Mouse (Mus musculus): ENCODE data around the gene Naga. TPM values are rescaled to one million over a fixed set of nuclear protein-coding genes. Genes with fewer than 3 reads are reported as not detected.

Gene Naga
- polyA plus RNA-seq, 2 experiments, result 59.3 to 101 TPM

DNA sequence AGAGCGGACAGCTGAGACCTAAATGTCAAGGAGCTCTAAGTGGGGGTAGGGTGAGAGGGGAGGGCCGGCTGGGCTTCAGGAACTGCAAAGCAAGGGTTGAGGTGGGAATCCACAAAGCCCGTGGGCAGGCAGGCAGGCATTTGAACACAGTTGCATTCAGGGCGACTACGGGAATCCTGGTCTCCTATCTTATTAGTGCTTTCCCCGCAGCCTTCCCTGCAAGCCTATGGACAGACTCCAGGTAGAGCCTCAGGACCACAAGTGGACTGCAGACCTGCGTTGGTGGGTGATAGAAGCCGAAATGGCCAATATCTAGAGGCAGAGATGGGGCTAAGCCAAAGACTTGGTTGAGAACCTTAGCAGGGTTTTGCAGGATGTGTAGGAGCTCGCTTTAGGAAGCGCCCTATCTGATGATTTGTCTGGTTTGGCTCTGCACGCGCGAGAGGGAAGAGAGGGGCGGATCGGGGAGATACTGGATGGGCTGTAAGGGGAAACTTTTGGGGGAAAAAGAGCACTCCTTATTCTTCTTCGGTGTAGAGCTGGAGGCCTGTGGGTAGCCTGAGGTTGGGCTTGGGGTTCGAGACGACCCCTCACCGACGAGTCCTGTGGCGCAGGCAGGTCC is 1.8 kb upstream of the Naga start:
- Histone ChIP-seq H3K27ac (replicated peaks; ENCODE audit: low read depth, low read length) (peak overlapping the region; percentile 79), H3K36me3 (ENCODE audit: control insufficient read depth, insufficient read depth, low read length) (peaks cover 14% of the 10 kb centered on the region), H3K9me3 (ENCODE audit: control insufficient read depth, low read length) (no peaks in the 10 kb centered on the region), H3K4me1 (ENCODE audit: control insufficient read depth, insufficient read depth, low read length) (peaks cover 19% of the 10 kb centered on the region), H3K27me3 (ENCODE audit: control insufficient read depth, insufficient read depth, low read length) (no peaks in the 10 kb centered on the region), H3K4me3 (replicated peaks; ENCODE audit: low read length) (peak overlapping the region; percentile 54), H3K9ac (ENCODE audit: low read depth, low read length, severe bottlenecking) (peak overlapping the region; percentile 85), H3K4me2 (replicated peaks; ENCODE audit: low read depth, low read length, severe bottlenecking) (peak overlapping the region; percentile 75)
- no peak for ATAC-seq (ENCODE audit: low FRiP score, low read depth)
- WGBS, result 41% methylated on average over 21 of the region's 21 CpGs
- TF ChIP-seq POLR2A (IDR thresholded peaks at IDR 0.05; ENCODE audit: borderline replicate concordance, extremely low read depth, insufficient read depth, insufficient read length), result no peak
- no peak for DNase-seq (ENCODE audit: low spot score)

DNA sequence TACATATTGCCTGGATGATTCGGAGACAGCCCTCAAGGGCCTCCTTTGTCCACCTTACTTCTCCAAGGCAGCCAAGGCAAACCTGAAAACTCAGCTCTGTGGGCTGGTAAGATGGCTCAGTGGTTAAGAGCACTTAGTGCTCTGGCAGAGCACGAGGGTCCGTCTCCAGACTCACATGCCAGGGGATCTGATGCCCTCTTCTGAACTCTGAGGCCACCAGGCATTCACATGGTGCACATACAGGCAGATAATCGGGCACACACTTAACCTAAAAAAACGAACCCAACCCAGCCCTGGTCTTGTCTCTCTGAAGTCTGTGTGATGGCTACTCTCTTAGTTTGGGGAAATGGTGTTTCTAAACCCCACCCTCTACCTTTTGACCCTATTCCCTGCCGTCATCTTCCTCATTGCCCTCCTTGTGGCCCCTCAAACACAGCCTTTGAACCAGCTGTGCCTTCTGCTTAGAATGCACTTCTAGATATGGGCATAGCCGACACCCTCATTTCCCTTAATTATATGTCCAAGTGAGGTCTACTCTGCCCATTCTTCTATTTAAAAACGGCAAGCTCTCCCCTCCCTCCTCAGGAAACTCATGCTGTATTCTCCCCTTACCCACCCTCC is 1.0 kb upstream of the Naga start:
- no peak for DNase-seq (ENCODE audit: low spot score)
- 0 out of 2 replicates have a peak overlapping the region, but pooled peaks have one; percentile 71 for H3K4me2 ChIP-seq (replicated peaks; ENCODE audit: low read depth, low read length, severe bottlenecking)
- WGBS, result 70% methylated on average over 8 of the region's 8 CpGs
- no peaks in the 10 kb centered on the region for H3K9me3 ChIP-seq (ENCODE audit: control insufficient read depth, low read length)
- peaks cover 19% of the 10 kb centered on the region for H3K4me1 ChIP-seq (ENCODE audit: control insufficient read depth, insufficient read depth, low read length)
- H3K4me3 ChIP-seq (replicated peaks; ENCODE audit: low read length), result no peak overlapping the region
- TF ChIP-seq POLR2A (IDR thresholded peaks at IDR 0.05; ENCODE audit: borderline replicate concordance, extremely low read depth, insufficient read depth, insufficient read length), result no peak
- no peak overlapping the region for H3K9ac ChIP-seq (ENCODE audit: low read depth, low read length, severe bottlenecking)
- H3K27me3 ChIP-seq (ENCODE audit: control insufficient read depth, insufficient read depth, low read length), result no peaks in the 10 kb centered on the region
- no peak for ATAC-seq (ENCODE audit: low FRiP score, low read depth)
- no peak overlapping the region for H3K27ac ChIP-seq (replicated peaks; ENCODE audit: low read depth, low read length)
- H3K36me3 ChIP-seq (ENCODE audit: control insufficient read depth, insufficient read depth, low read length), result peaks cover 22% of the 10 kb centered on the region

DNA sequence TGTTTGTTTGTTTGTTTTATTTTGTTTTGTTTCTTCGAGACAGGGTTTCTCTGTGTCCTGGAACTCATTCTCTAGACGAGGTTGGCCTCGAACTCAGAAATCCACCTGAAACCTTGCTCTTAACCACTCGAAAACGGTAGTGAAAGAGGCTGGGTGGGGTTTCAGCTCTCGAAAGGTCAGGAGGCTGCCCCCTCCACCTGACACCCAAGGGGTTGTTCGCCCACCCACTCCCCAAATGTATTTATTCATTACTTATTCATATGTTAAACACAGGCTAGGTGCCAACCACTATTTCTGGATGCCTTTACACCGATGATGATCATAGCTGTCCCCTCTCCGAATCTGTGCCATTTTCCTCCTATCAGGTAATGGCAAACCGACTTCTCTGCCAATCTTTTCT is 425 bp upstream of the Naga start:
- Histone ChIP-seq H3K9me3 (ENCODE audit: control insufficient read depth, low read length) (no peaks in the 10 kb centered on the region), H3K27ac (replicated peaks; ENCODE audit: low read depth, low read length) (peak overlapping the region; percentile 43; the same call in 1 of the 2 replicates), H3K9ac (ENCODE audit: low read depth, low read length, severe bottlenecking) (peak overlapping the region; percentile 66), H3K27me3 (ENCODE audit: control insufficient read depth, insufficient read depth, low read length) (no peaks in the 10 kb centered on the region), H3K4me1 (ENCODE audit: control insufficient read depth, insufficient read depth, low read length) (peaks cover 19% of the 10 kb centered on the region), H3K36me3 (ENCODE audit: control insufficient read depth, insufficient read depth, low read length) (peaks cover 28% of the 10 kb centered on the region), H3K4me2 (replicated peaks; ENCODE audit: low read depth, low read length, severe bottlenecking) (peak overlapping the region; percentile 71), H3K4me3 (replicated peaks; ENCODE audit: low read length) (peak overlapping the region; percentile 52)
- no peak for ATAC-seq (ENCODE audit: low FRiP score, low read depth)
- TF ChIP-seq POLR2A (IDR thresholded peaks at IDR 0.05; ENCODE audit: borderline replicate concordance, extremely low read depth, insufficient read depth, insufficient read length), result no peak
- 58% methylated on average over 10 of the region's 10 CpGs for WGBS
- no peak for DNase-seq (ENCODE audit: low spot score)

- Histone ChIP-seq H3K36me3 (ENCODE audit: control insufficient read depth, insufficient read depth, low read length) (peaks cover 29% of the 10 kb centered on the region), H3K9ac (ENCODE audit: low read depth, low read length, severe bottlenecking) (peak overlapping the region; percentile 66), H3K4me1 (ENCODE audit: control insufficient read depth, insufficient read depth, low read length) (peaks cover 19% of the 10 kb centered on the region), H3K4me3 (replicated peaks; ENCODE audit: low read length) (peak overlapping the region; percentile 52), H3K27ac (replicated peaks; ENCODE audit: low read depth, low read length) (no peak overlapping the region), H3K9me3 (ENCODE audit: control insufficient read depth, low read length) (no peaks in the 10 kb centered on the region), H3K4me2 (replicated peaks; ENCODE audit: low read depth, low read length, severe bottlenecking) (peak overlapping the region; percentile 71), H3K27me3 (ENCODE audit: control insufficient read depth, insufficient read depth, low read length) (no peaks in the 10 kb centered on the region)
- DNase-seq (ENCODE audit: low spot score) (no peak), ATAC-seq (ENCODE audit: low FRiP score, low read depth) (no peak)
- 29% methylated on average over 4 of the region's 4 CpGs for WGBS
- TF ChIP-seq POLR2A (IDR thresholded peaks at IDR 0.05; ENCODE audit: borderline replicate concordance, extremely low read depth, insufficient read depth, insufficient read length), result no peak
Measured at GRCm38 (mm10) chr15:82337875-82338274, 850 bp downstream of the Naga start.

DNA sequence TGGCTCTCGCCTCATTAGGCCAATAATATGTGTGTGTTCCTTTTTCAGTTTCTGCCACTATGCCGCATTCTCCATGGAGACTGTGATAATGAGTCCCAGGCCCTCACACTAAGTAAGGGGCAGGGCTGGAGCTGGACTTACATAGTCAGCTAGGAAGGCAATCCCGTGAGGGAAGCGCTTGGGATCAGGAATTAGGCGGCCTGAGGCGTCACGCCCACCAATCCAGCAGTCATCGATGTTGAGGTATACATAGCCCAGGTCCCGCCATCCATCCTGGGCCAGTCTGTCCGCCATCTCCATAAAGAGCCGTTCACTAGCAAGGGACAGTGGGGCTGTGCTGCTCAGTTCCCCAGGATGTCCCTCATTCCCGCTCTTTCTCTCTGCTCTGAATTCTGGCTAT is 2.1 kb downstream of the Naga start:
- Histone ChIP-seq H3K27ac (replicated peaks; ENCODE audit: low read depth, low read length) (no peak overlapping the region), H3K27me3 (ENCODE audit: control insufficient read depth, insufficient read depth, low read length) (no peaks in the 10 kb centered on the region), H3K36me3 (ENCODE audit: control insufficient read depth, insufficient read depth, low read length) (peaks cover 37% of the 10 kb centered on the region), H3K9ac (ENCODE audit: low read depth, low read length, severe bottlenecking) (no peak overlapping the region), H3K9me3 (ENCODE audit: control insufficient read depth, low read length) (no peaks in the 10 kb centered on the region), H3K4me3 (replicated peaks; ENCODE audit: low read length) (no peak overlapping the region), H3K4me1 (ENCODE audit: control insufficient read depth, insufficient read depth, low read length) (peaks cover 19% of the 10 kb centered on the region), H3K4me2 (replicated peaks; ENCODE audit: low read depth, low read length, severe bottlenecking) (no peak overlapping the region)
- no peak for DNase-seq (ENCODE audit: low spot score)
- no peak for ATAC-seq (ENCODE audit: low FRiP score, low read depth)
- WGBS, result 67% methylated on average over 12 of the region's 12 CpGs
- no peak for TF ChIP-seq POLR2A (IDR thresholded peaks at IDR 0.05; ENCODE audit: borderline replicate concordance, extremely low read depth, insufficient read depth, insufficient read length)

Data from limb, embryonic 14.5 days (tissue).